Mouse (Mus musculus) embryonic fibroblast, embryonic 13.5 days (primary cell): Measurements from ENCODE around the gene BC004004.
"Not testable (repeated sequence)": the region's sequence is repeated elsewhere in the genome, so short reads cannot be mapped to it uniquely, and the experiment has no call there.

Experiments
- CTCF ChIP-seq: IDR thresholded peaks from 2 replicates; pipeline ENCODE4 v1.5.1; 2011; ENCODE audit warnings: mild to moderate bottlenecking, control low read depth, low read length, moderate library complexity, borderline replicate concordance; ENCODE audit not compliant: insufficient read depth
- POLR2A ChIP-seq: IDR thresholded peaks from 2 replicates; pipeline ENCODE4 v1.6.1; 2011; ENCODE audit warnings: low read depth, mild to moderate bottlenecking, control low read depth, low read length, moderate library complexity

GRCm38 (mm10) chr17:29251006-29251405 lies 17.6 kb upstream of the BC004004 start:
- TF ChIP-seq CTCF, POLR2A: not testable (repeated sequence)
